Mouse (Mus musculus): ENCODE measurements around the gene Tsga13. TPM values are rescaled to one million over a fixed set of nuclear protein-coding genes. Genes with fewer than 3 reads are reported as not detected.

Gene Tsga13
- polyA plus RNA-seq, 1 experiment from 2014 or later = not detected

GRCm38 (mm10) chr6:30883491-30883890, 31.9 kb downstream of the Tsga13 start:
- Histone ChIP-seq H3K9ac (ENCODE audit: low read length) (no peak overlapping the region), H3K9me3 (replicated peaks; ENCODE audit: control insufficient read depth, low read length) (no peaks in the 10 kb centered on the region), H3K36me3 (ENCODE audit: control insufficient read depth, insufficient read depth, low read length) (peaks cover 21% of the 10 kb centered on the region), H3K27ac (ENCODE audit: low read depth, low read length) (no peak overlapping the region), H3K4me2 (ENCODE audit: low read length) (no peak overlapping the region), H3K4me1 (ENCODE audit: control insufficient read depth, insufficient read depth, low read length) (no peaks in the 10 kb centered on the region), H3K27me3 (replicated peaks; ENCODE audit: control insufficient read depth, insufficient read depth, low read length) (no peaks in the 10 kb centered on the region), H3K4me3 (ENCODE audit: low read depth, low read length) (no peak overlapping the region)
- DNase-seq (ENCODE audit: low spot score) = peak; percentile 46
- no peak for ATAC-seq
- WGBS = 83% methylated on average over 4 of the region's 4 CpGs

- no peak for ATAC-seq
- H3K4me3 ChIP-seq (ENCODE audit: low read depth, low read length) = no peak overlapping the region
- no peaks in the 10 kb centered on the region; the same call in 1 of the 2 replicates for H3K9me3 ChIP-seq (replicated peaks; ENCODE audit: control insufficient read depth, low read length)
- H3K9ac ChIP-seq (ENCODE audit: low read length) = no peak overlapping the region
- no peak overlapping the region for H3K27ac ChIP-seq (ENCODE audit: low read depth, low read length)
- DNase-seq (ENCODE audit: low spot score) = no peak
- H3K4me2 ChIP-seq (ENCODE audit: low read length) = no peak overlapping the region
- no peaks in the 10 kb centered on the region for H3K4me1 ChIP-seq (ENCODE audit: control insufficient read depth, insufficient read depth, low read length)
- peaks cover 13% of the 10 kb centered on the region for H3K36me3 ChIP-seq (ENCODE audit: control insufficient read depth, insufficient read depth, low read length)
- H3K27me3 ChIP-seq (replicated peaks; ENCODE audit: control insufficient read depth, insufficient read depth, low read length) = no peaks in the 10 kb centered on the region
Measured at GRCm38 (mm10) chr6:30876661-30877060, 38.7 kb downstream of the Tsga13 start.

- Histone ChIP-seq H3K4me3 (ENCODE audit: low read depth, low read length) (no peak overlapping the region), H3K4me1 (ENCODE audit: control insufficient read depth, insufficient read depth, low read length) (no peaks in the 10 kb centered on the region), H3K9ac (ENCODE audit: low read length) (no peak overlapping the region), H3K36me3 (ENCODE audit: control insufficient read depth, insufficient read depth, low read length) (no peaks in the 10 kb centered on the region), H3K4me2 (ENCODE audit: low read length) (no peak overlapping the region), H3K27me3 (replicated peaks; ENCODE audit: control insufficient read depth, insufficient read depth, low read length) (no peaks in the 10 kb centered on the region), H3K9me3 (replicated peaks; ENCODE audit: control insufficient read depth, low read length) (no peaks in the 10 kb centered on the region), H3K27ac (ENCODE audit: low read depth, low read length) (no peak overlapping the region)
- DNase-seq (ENCODE audit: low spot score) (no peak), ATAC-seq (no peak)
- 97% methylated on average over 1 of the region's 1 CpGs for WGBS
Measured at GRCm38 (mm10) chr6:30866501-30866900, 48.9 kb downstream of the Tsga13 start.

GRCm38 (mm10) chr6:30865031-30865678, 50.2 kb downstream of the Tsga13 start:
- H3K9me3 ChIP-seq (replicated peaks; ENCODE audit: control insufficient read depth, low read length) = no peaks in the 10 kb centered on the region
- H3K4me3 ChIP-seq (ENCODE audit: low read depth, low read length) = no peak overlapping the region
- H3K27ac ChIP-seq (ENCODE audit: low read depth, low read length) = no peak overlapping the region
- DNase-seq (ENCODE audit: low spot score) (no peak), ATAC-seq (no peak)
- H3K27me3 ChIP-seq (replicated peaks; ENCODE audit: control insufficient read depth, insufficient read depth, low read length) = no peaks in the 10 kb centered on the region
- H3K4me1 ChIP-seq (ENCODE audit: control insufficient read depth, insufficient read depth, low read length) = no peaks in the 10 kb centered on the region
- H3K4me2 ChIP-seq (ENCODE audit: low read length) = no peak overlapping the region
- H3K9ac ChIP-seq (ENCODE audit: low read length) = no peak overlapping the region
- WGBS = 91% methylated on average over 3 of the region's 3 CpGs
- no peaks in the 10 kb centered on the region for H3K36me3 ChIP-seq (ENCODE audit: control insufficient read depth, insufficient read depth, low read length)

- 97% methylated on average over 7 of the region's 7 CpGs for WGBS
- H3K9me3 ChIP-seq (replicated peaks; ENCODE audit: control insufficient read depth, low read length) = no peaks in the 10 kb centered on the region
- H3K27ac ChIP-seq (ENCODE audit: low read depth, low read length) = no peak overlapping the region
- no peak overlapping the region for H3K4me3 ChIP-seq (ENCODE audit: low read depth, low read length)
- H3K9ac ChIP-seq (ENCODE audit: low read length) = no peak overlapping the region
- H3K27me3 ChIP-seq (replicated peaks; ENCODE audit: control insufficient read depth, insufficient read depth, low read length) = no peaks in the 10 kb centered on the region
- DNase-seq (ENCODE audit: low spot score) (no peak), ATAC-seq (no peak)
- peaks cover 34% of the 10 kb centered on the region for H3K36me3 ChIP-seq (ENCODE audit: control insufficient read depth, insufficient read depth, low read length)
- no peak overlapping the region for H3K4me2 ChIP-seq (ENCODE audit: low read length)
- H3K4me1 ChIP-seq (ENCODE audit: control insufficient read depth, insufficient read depth, low read length) = no peaks in the 10 kb centered on the region
Measured at GRCm38 (mm10) chr6:30855956-30856355, 59.4 kb downstream of the Tsga13 start.

- no peak for DNase-seq (ENCODE audit: low spot score)
- Histone ChIP-seq H3K4me1 (ENCODE audit: control insufficient read depth, insufficient read depth, low read length) (no peaks in the 10 kb centered on the region), H3K9me3 (replicated peaks; ENCODE audit: control insufficient read depth, low read length) (no peaks in the 10 kb centered on the region), H3K9ac (ENCODE audit: low read length) (no peak overlapping the region), H3K27me3 (replicated peaks; ENCODE audit: control insufficient read depth, insufficient read depth, low read length) (no peaks in the 10 kb centered on the region), H3K4me3 (ENCODE audit: low read depth, low read length) (no peak overlapping the region), H3K36me3 (ENCODE audit: control insufficient read depth, insufficient read depth, low read length) (peaks cover 34% of the 10 kb centered on the region), H3K4me2 (ENCODE audit: low read length) (no peak overlapping the region), H3K27ac (ENCODE audit: low read depth, low read length) (no peak overlapping the region)
- ATAC-seq = no peak
- 95% methylated on average over 2 of the region's 2 CpGs for WGBS
Measured at GRCm38 (mm10) chr6:30855205-30855604, 60.2 kb downstream of the Tsga13 start.

GRCm38 (mm10) chr6:30849818-30850217, 65.6 kb downstream of the Tsga13 start:
- no peak overlapping the region for H3K4me2 ChIP-seq (ENCODE audit: low read length)
- no peak overlapping the region for H3K4me3 ChIP-seq (ENCODE audit: low read depth, low read length)
- H3K36me3 ChIP-seq (ENCODE audit: control insufficient read depth, insufficient read depth, low read length) = peaks cover 10% of the 10 kb centered on the region; the same call in 1 of the 2 replicates
- ATAC-seq = peak; percentile 46
- WGBS = 58% methylated on average over 2 of the region's 2 CpGs
- no peak overlapping the region for H3K9ac ChIP-seq (ENCODE audit: low read length)
- DNase-seq (ENCODE audit: low spot score) = peak; percentile 58
- peaks cover 3% of the 10 kb centered on the region; the same call in 1 of the 2 replicates for H3K4me1 ChIP-seq (ENCODE audit: control insufficient read depth, insufficient read depth, low read length)
- no peak overlapping the region for H3K27ac ChIP-seq (ENCODE audit: low read depth, low read length)
- H3K9me3 ChIP-seq (replicated peaks; ENCODE audit: control insufficient read depth, low read length) = no peaks in the 10 kb centered on the region
- H3K27me3 ChIP-seq (replicated peaks; ENCODE audit: control insufficient read depth, insufficient read depth, low read length) = no peaks in the 10 kb centered on the region

Other genes with a start within 250 kb of the Tsga13 start
- 15.6 and 16.6 TPM in 2 replicates for gene Cep41, start 221.8 kb downstream of the Tsga13 start, polyA plus RNA-seq (2014; fragmentation: Nextera tagmentation; extraction: Ambion mirVana)
- gene Mest, start 192.0 kb downstream of the Tsga13 start, polyA plus RNA-seq (2014; fragmentation: Nextera tagmentation; extraction: Ambion mirVana) = 409 and 464 TPM in 2 replicates
- 37.2 and 40.3 TPM in 2 replicates for gene Copg2, start 18.8 kb downstream of the Tsga13 start, polyA plus RNA-seq (2014; fragmentation: Nextera tagmentation; extraction: Ambion mirVana)
- gene Klf14, start 43.5 kb upstream of the Tsga13 start, polyA plus RNA-seq (2014; fragmentation: Nextera tagmentation; extraction: Ambion mirVana) = 0.18 and 0.20 TPM in 2 replicates